Mouse (Mus musculus) MEL-GATA-1-ER (cell line): ENCODE data around the gene Hoxc8.

Source experiments
- DNase-seq: peaks from one replicate; pipeline ENCODE4 v3.0.0-alpha.2; 2012; ENCODE audit warnings: low read depth; ENCODE audit errors: extremely low read depth

Gene Hoxc8

DNA sequence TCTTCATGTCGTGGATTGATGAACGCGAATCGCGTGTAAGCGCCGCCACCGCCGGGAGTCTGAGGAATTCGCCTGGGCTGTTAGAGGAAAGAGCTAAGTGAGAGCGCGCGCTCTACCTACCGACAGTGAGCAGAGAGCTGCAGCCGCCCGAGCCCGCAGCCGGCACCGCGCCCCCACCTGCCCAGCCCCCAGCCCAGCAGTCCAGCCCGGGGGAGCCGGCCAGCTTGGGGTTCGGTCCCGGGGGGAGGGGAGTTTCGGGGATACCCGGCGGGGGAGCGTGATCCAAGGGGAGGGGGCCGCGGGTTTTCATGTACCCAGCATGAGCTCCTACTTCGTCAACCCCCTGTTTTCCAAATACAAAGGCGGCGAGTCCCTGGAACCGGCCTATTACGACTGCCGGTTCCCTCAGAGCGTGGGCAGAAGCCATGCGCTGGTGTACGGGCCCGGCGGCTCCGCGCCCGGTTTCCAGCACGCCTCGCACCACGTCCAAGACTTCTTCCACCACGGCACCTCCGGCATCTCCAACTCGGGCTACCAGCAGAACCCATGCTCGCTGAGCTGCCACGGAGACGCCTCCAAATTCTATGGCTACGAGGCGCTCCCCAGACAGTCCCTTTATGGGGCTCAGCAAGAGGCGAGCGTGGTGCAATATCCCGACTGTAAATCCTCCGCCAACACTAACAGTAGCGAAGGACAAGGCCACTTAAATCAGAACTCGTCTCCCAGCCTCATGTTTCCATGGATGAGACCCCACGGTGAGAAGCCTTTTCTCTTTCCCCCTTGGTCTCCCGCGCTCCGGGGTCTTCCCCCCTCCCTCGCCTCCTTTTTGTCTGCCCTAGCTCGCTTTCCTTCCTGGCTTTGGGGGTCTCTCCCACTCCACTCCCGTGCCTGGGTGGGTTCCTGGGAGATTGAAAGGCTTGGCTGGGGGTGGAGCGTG, at the start of gene Hoxc8:
Gene Hoxc8 (plus strand): TSS at position 147 of the 937 bp plus-strand sequence.
- no peak for DNase-seq

DNA sequence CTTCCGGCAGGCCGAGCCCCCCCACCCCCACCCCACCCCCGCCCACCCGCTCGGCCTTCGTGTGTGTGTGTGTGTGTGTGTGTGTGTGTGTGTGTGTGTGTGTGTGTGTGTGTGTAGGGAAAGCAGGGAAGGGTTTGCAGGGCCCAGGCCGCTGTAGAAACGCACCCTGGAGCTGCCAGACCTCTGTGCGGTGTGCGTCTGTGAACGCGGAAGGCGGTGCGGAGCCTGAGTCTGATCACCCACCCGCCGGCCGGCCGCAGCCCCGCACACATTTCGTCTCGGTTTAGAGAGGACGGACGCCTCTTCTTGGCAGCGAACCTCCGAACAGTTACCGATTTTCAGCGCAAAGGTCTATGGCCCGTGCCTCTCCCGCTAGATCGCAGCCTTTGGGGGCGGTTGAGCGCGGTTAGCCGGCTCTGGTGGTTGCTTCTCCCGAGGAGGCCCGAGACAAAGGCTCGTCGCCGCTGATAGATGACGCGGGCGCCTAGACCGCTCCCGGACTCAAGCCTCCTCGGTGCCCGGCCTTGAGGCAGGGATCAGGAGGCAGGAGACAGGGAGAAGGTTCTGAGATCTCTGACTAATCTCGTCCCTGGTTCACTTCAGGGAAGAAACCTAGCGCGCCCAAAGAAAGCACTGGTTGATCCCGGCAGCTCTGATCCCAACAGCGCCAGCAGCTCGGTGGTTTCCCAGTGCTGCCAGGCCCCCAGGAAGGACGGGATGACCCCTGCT, 47.5 kb upstream of the Hoxc8 start:
- no peak for DNase-seq

DNA sequence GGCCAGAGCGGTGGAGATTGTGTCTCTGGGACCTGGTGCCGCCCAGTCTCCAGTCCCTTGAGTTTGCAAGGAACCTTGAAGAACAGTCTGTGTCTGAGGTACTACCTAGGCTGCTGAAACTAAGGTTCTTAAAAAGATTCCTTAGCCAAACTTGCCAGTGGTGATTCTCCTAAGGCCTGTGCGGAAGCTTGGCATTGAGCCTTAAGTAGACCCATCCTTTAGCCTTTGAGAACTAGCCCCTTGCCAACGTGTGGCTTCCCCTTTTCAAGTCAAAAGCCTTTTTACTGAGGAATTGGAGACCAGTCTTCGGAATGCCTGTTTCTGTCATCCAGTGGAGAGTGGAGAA, 47.0 kb upstream of the Hoxc8 start:
- no peak for DNase-seq

DNA sequence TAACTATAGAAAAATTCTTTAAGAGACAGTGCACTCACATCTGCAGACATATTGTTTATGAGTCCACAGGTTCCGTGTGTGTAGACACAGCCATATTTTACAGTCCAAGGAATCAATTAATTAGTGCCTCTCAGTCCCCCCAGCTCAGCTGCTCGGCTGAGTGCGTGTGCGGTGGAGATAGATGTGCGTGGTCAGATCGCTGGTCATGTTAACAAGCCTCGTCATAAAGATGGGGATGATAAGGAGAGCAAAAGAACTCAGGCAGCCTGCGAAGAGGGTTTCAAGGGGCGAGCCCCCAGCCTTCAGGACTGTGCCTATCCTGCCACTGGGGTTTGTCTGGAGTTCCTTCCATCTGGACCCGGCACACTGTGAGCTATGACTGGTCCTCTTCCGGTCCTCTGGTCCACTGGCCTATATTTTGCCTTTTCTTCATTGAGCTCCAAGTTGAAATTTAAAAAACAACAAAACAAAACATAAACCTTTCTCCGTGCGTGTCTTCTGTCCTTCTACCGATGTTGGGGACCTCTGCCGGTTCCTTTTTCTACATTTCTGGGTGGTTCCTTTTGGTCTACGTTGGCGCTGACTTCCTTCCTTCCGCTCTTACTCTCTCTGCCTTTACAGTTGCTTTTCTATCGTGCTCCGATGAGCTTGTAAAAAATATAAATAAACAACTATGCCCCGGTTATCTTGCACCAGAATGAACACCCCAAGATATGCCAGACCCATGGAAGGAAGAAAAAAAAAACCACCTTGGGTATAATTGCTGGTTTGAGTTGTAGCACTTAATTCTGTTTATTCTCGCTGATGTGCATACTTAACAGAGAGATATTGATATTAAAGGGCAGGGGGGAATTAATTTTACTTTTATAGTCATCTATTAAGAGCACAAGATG, 45.0 kb upstream of the Hoxc8 start:
- DNase-seq, result peak; percentile 69

DNA sequence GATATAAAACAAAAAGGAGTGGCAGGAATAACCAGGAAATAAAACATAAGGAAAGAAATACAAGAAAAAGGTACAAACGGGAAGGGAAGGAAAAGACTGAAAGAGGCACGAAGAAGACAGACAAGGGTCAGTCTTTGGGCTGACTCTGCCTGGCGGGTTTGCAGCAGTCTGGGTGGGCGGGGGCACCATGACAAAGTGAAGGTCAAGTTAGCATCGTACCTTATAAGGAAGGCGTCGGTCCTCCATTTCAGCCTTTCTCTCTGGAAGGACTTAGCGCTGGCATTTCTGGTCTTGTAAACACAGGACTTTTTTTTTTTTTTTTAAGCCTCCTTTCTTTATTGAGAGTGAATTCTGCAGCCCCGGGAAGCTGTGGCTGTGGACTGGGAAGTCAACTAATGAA, 43.1 kb upstream of the Hoxc8 start:
- DNase-seq, result no peak

DNA sequence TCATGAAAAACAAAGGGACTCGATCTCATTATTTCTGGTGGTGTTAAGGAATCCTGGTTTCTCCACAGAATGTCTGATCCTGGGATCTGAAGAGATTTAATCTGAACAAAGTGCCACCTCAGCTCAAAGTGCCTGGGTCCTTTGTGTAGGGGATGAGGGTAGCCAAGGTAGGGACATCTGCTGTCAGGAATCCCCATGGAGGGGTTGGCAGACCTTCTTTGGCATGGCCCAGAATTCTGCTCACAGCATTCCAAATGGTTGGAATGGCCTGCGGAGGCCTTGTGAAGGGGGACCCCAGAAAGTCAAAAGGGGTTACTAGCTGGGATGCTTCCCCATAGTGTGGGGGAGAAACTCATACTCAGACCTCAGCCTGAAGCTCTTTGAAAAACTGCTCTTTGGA, 41.6 kb upstream of the Hoxc8 start:
- no peak for DNase-seq

DNA sequence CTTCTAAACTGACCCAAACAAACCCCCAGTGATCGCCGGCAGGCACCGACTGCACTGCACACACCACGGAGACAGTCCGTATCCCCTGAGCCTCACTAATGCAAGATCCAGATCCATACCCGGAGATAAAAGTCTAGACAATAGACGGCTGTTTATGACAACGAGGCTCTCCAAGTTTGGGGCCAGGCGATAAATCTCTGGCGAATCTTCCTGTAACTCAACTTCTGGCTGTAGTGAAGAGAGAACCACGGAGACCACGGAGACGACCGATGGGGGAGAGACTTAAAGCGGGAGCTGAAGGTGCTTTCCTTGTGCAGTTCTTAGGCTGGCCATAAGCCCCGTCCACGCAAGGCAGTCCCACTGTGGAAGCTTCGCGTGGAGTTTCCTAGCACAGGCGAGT, 40.7 kb upstream of the Hoxc8 start:
- no peak for DNase-seq

DNA sequence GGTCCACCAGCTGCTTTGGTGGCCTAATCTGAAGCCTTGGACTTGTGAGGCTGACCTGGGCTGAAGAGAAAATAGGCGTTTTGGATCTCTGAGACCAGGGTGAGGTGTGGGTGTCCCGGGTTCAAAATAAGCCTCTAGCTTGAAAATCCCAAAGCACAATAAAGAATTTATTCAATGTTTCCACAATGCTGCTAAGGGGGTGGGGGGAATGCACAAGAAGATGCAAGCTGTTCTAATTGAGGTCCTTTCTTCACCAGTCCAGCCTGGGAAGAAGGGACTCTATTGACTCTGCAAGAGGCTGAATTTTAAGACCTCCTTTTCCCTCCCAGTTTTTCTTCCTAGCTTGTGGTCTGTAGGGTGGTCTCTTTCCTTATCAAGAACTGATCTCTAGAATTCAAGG, 39.5 kb upstream of the Hoxc8 start:
- DNase-seq, result no peak

DNA sequence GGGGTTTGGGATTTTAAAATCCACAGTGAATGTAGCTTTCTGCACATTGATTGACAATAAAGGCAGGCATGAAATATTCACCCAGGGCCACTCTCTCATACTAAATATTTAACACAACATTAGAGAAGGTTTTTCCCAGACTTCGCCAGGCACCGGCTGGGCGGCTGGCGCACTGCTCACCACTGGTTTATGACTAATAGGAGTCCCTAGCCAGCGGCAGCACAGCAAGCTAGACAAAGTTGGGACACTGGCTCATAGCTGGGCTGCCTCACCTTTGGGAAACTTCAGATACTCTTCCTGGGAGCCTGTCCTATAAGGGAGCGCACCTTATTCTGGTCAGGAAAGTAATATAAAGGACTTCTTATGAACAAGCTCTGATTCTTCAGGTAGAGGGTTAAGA, 36.8 kb upstream of the Hoxc8 start:
- no peak for DNase-seq

DNA sequence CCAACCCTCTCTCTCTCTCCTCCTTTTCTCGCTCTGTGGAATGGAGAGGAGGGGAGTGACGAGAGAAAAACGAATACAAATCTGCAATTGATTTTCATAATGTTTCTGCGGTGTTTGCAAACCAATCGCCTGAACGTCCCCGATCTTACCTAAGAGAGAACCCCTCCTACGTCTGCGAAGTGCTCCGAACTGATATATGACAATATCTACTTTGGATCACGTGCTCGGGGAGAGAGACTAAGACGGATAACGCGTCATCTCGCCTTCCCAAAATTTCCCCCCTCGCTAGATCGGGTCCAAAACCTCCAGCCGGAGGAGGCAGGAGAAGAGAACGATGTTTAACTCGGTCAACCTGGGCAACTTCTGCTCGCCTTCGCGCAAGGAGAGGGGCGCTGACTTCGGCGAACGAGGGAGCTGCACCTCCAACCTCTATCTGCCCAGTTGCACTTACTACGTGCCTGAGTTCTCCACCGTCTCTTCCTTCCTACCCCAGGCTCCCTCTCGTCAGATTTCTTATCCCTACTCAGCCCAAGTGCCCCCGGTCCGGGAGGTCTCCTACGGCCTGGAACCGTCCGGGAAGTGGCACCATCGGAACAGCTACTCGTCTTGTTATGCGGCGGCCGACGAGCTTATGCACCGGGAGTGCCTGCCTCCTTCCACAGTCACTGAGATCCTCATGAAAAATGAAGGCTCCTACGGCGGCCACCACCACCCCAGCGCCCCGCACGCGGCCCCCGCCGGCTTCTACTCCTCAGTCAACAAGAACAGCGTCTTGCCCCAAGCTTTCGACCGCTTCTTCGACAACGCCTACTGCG, 36.0 kb upstream of the Hoxc8 start, which contains the start of gene Hoxc11:
Gene Hoxc11 (plus strand): TSS at position 236 of the 815 bp plus-strand sequence.
- no peak for DNase-seq

DNA sequence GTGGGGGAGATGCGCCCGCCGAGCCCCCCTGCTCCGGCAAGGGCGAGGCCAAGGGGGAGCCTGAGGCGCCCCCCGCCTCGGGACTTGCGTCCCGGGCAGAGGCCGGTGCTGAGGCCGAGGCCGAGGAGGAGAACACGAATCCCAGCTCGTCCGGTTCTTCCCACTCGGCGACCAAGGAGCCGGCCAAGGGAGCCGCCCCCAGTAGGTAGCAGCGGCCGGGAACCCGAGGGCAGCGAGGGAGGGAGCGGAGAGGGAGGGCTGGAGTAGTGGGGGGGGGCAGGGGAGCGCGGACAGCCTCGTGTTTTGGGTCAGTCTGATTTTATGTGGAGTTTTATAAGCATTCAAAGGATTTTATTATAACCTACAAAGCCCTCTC, 35.4 kb upstream of the Hoxc8 start:
- no peak for DNase-seq

DNA sequence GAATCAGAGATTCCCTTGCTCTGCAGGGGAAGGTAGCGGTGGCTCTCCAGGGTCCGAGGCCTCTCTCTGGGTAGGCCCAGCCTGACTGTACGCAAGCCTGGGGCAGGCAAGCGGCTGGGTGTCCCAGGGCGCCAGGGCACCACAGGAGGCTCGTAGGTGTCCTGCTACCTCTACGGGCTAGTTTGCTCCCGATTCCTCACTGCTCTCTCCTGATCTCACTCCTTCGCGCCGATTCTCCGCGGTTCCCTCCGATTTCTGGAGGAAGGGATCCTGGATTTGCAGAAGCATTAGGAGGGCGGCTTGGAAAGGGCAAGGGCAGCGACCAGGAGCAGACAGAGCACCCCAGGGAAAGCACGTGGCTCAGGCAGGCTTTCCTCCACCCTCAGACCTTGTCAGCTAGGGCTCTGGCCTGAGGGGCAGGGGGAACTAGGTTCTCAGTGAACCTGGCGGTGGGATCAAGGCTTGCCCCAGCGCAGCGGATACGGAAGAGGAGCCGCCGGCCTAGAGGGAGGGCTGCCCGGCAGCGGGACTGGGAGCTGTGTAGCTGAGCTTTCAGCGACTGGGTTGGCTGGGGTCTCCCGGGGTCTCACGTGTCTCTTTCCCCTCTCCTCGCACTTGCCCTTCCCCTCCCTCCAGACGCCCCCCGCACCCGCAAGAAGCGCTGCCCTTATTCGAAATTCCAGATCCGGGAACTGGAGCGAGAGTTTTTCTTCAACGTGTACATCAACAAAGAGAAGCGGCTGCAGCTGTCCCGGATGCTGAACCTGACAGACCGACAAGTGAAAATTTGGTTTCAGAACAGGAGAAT, 34.4 kb upstream of the Hoxc8 start:
- DNase-seq, result no peak

DNA sequence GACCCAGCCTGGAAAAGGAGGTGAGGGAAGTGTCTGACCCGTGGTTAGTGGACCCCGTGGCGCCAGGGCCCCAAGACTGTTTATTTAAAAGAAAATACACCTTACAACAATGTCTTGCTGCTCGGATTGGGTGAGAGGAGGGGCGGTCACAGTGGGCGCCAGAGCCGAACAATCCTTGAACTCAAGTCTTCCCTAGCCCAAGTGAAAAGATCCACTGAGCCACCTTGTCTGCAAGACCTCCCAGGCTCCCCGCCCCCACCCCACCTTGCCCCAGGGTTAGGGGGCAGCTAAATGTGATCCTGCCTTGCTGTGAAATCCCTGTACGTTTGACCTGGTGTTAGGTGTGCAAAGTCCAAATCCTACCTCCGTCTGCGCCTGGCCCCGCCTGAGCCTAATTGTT, 33.5 kb upstream of the Hoxc8 start:
- DNase-seq, result no peak

DNA sequence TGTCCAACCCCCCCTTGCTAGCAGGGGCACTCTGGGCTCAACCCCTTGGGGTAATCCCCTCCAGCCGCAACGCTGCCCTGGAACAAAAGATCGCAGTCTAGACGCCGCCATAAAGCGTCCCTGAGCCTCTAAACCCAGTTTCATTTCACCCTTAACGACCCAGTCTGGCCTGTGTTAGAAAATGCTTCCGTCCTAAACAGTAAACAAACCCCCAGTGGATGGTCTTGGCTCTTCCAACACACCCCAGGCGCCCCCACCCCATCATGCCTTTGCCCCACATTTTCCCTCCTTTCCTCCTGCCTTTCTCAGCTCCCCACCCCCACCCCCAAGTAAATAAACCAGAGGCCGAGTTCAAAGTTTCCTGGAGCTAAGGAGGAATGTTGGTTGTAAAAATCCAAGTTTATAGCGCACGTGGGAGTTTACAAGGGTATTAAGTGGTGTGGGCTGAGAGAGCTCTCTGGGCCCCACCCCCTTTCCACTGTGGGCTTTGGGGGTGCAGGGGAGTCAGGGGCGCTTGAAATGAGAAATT, 30.7 kb upstream of the Hoxc8 start:
- no peak for DNase-seq

DNA sequence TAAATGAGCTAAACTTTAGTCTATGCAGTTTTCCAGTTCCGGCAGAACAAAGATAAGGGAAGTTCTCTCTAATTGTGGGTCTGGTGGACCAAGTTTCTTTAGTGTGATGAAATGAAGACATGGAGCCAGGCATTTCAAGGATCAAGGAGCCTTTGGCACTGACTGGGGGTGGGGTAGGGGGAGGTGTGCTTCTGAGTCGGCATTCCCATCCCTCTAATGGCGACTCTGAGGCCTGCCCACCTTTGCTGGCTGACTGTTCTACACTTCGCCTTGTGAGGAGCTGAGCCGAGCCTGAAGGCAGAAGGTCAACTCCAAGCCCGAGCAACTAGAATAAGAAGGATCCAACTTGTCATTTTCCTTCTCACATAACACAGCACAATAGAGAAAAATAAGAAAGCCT, 28.7 kb upstream of the Hoxc8 start:
- DNase-seq, result no peak

DNA sequence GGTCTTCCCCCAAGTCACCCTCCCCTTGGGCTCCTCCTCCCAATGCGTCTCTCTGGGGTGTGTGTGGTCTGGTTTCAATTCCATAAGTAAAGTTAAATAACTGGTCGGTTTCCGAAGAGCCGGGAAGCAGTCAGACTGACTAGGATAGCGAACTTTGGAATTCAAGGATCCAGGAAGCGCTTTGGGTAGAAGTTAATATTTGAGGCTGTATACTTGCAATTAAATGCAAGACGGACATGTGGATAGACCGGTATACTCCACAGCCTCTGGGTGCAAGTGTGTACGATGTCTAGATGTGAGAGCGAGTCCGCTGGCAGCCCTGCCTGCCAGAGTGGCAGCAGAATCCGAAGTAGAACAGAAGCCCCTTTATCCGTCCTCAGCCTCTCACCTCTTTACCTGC, 27.9 kb upstream of the Hoxc8 start:
- DNase-seq, result no peak

DNA sequence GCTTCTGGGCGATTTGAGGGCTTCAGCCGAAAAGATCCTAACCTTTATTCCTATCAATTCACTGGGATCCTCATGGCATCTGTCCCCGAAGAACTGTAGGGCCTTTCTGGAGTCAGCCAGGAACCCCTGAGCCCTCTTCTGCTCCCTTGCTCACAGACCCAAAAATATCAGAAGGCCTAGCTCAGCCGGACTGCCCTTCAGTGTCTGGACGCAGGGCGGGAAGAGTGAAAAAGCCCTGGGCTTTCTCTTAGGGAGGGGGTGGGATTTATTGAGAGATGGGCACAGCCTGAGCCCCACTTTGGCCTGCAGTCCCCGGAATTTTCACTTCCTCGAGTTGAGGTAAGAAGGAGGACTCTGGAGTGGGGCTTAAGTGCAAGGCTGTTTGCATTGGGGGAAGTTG, 27.1 kb upstream of the Hoxc8 start:
- no peak for DNase-seq

DNA sequence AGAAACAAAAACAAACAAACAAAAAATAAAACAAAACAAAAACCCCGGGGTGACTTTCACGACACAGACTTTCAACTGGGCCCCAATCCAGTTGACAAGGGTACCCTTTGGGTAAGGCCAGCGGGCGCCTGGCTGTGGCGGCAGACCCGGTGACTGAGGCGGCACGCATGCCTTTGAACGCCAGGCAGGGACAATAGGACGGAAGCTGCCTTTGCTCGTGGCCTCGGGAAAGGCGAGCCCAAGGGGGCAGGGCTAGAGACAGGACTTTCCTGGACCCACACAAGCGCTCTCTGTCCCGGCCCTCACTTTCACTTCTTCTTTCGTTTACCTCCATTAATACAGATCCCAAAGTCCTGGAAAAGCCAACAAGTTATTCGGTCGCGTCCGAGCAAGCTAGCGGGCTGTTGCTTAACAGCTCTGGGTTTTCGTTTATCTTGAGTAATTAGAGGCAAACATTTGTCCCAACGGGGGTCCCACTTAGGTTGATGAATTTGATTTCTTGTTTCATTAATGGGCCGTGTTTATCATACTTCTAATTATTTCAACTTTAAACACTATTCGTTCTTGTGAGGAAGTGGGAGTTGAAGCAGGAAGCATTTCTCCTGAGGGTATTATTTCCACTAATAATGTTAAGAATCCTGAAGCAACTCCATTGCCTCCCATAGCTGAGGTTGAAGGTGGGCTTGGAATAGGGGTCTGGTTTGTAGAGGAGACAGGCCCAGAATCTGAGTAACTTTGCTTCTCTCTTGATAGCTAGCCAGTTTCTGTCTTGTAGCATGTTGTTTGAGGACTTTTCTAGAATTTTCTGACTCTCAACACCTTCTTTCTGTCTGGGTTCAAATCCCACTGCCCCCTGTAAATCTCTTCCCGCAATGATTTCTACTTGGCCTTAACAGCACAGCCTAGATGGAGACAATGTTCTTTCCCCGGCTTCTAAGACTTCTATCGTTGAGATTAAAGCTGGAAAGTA, 26.5 kb upstream of the Hoxc8 start:
- DNase-seq, result no peak
